Mouse (Mus musculus): Measurements from ENCODE around the gene Espl1.

Gene Espl1

GRCm38 (mm10) chr15:102295633-102296367 is at the start of gene Espl1:
Gene Espl1 (plus strand): TSS chr15:102296266.
- in situ Hi-C loops (cut with MboI; ENCODE audit: low sequenced_read_pairs) = no loop called here

GRCm38 (mm10) chr15:102246866-102247251 is 49.2 kb upstream of the Espl1 start:
- in situ Hi-C loops (cut with MboI; ENCODE audit: low sequenced_read_pairs) = no loop called here

- in situ Hi-C loops (cut with MboI; ENCODE audit: low sequenced_read_pairs) = no loop called here
Observed at GRCm38 (mm10) chr15:102247252-102248130, 48.6 kb upstream of the Espl1 start.

- in situ Hi-C loops (cut with MboI; ENCODE audit: low sequenced_read_pairs) = no loop called here
Observed at GRCm38 (mm10) chr15:102248131-102248811, 47.8 kb upstream of the Espl1 start.

- in situ Hi-C loops (cut with MboI; ENCODE audit: low sequenced_read_pairs) = no loop called here
Observed at GRCm38 (mm10) chr15:102248812-102249191, 47.3 kb upstream of the Espl1 start.

- in situ Hi-C loops (cut with MboI; ENCODE audit: low sequenced_read_pairs) = no loop called here
Observed at GRCm38 (mm10) chr15:102249251-102249691, 46.8 kb upstream of the Espl1 start.

GRCm38 (mm10) chr15:102249967-102250366 is 46.1 kb upstream of the Espl1 start:
- in situ Hi-C loops (cut with MboI; ENCODE audit: low sequenced_read_pairs) = no loop called here

- in situ Hi-C loops (cut with MboI; ENCODE audit: low sequenced_read_pairs) = no loop called here
Observed at GRCm38 (mm10) chr15:102250521-102250920, 45.5 kb upstream of the Espl1 start.

GRCm38 (mm10) chr15:102255547-102256255 is 40.4 kb upstream of the Espl1 start:
- in situ Hi-C loops (cut with MboI; ENCODE audit: low sequenced_read_pairs) = no loop called here

GRCm38 (mm10) chr15:102256431-102257201 is 39.5 kb upstream of the Espl1 start:
- in situ Hi-C loops (cut with MboI; ENCODE audit: low sequenced_read_pairs) = no loop called here

- in situ Hi-C loops (cut with MboI; ENCODE audit: low sequenced_read_pairs) = no loop called here
Observed at GRCm38 (mm10) chr15:102257202-102258075, 38.6 kb upstream of the Espl1 start, which contains the start of gene Rarg. Gene Rarg (minus strand): TSS chr15:102257517.

GRCm38 (mm10) chr15:102258076-102258470 is 38.0 kb upstream of the Espl1 start:
- in situ Hi-C loops (cut with MboI; ENCODE audit: low sequenced_read_pairs) = no loop called here

GRCm38 (mm10) chr15:102258581-102259253 is 37.3 kb upstream of the Espl1 start:
- in situ Hi-C loops (cut with MboI; ENCODE audit: low sequenced_read_pairs) = no loop called here

GRCm38 (mm10) chr15:102262582-102262981 is 33.5 kb upstream of the Espl1 start:
- in situ Hi-C loops (cut with MboI; ENCODE audit: low sequenced_read_pairs) = no loop called here

- in situ Hi-C loops (cut with MboI; ENCODE audit: low sequenced_read_pairs) = no loop called here
Observed at GRCm38 (mm10) chr15:102263037-102263436, 33.0 kb upstream of the Espl1 start.

GRCm38 (mm10) chr15:102265548-102265947 is 30.5 kb upstream of the Espl1 start:
- in situ Hi-C loops (cut with MboI; ENCODE audit: low sequenced_read_pairs) = no loop called here

GRCm38 (mm10) chr15:102270274-102270960 is 25.6 kb upstream of the Espl1 start, which contains the start of gene Gm9918:
Gene Gm9918 (plus strand): TSS chr15:102270563.
- in situ Hi-C loops (cut with MboI; ENCODE audit: low sequenced_read_pairs) = no loop called here

- in situ Hi-C loops (cut with MboI; ENCODE audit: low sequenced_read_pairs) = no loop called here
Observed at GRCm38 (mm10) chr15:102271441-102271840, 24.6 kb upstream of the Espl1 start.
